In the genomic region with DNA sequence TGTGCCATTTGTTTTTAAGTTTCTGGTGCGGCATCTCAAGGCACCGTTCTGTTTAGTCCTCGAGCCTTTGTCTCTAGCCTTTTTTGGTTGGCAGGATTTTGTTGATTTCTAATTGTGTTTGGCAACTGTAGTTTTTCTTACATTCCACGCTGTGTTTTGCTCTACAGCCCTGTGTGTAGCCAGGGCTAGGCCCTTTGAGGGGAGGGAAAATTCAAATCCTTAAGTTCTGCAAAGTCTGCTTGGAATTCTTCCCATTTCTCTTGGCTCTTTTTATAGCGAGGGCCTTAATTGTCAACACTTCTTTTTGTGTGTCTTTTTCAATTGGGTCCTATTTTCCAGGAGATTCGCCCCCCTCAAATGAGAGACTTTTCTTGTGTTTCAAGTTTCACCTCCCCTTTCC, we compare ENCODE assay signal across 14 mouse cellular contexts.
"Had no signal": no experiment of that assay in that cellular context is flagged by ENCODE, and none has a peak within 500 bp of the region (broad histone marks: within the 10 kb centered on the region; RNA-seq: fewer than 3 reads in every experiment).

No protein-coding gene starts in this region.

- H3K27ac ChIP-seq: left cerebral cortex, adult 2 months; limb, embryonic 15.5 days; liver, embryonic 12.5 days; midbrain, embryonic 15.5 days; neural tube, embryonic 13.5 days had no signal

- H3K4me1 ChIP-seq: liver, embryonic 12.5 days had no signal

- DNase-seq: kidney, postnatal 25 days; lung, embryonic 14.5 days; lung, postnatal 10 days; lung, postnatal 4 days; retina, postnatal 1 day; right cerebral cortex, postnatal 4 days; spleen, adult 18-20 months; thymus, adult 2 months; thymus, postnatal 25 days had no signal

- H3K9me3 ChIP-seq: limb, embryonic 15.5 days; liver, embryonic 12.5 days; midbrain, embryonic 15.5 days; neural tube, embryonic 13.5 days had no signal

- ATAC-seq: midbrain, embryonic 15.5 days had no signal

- H3K9ac ChIP-seq: limb, embryonic 15.5 days; liver, embryonic 12.5 days; lung, embryonic 14.5 days; midbrain, embryonic 15.5 days; neural tube, embryonic 13.5 days had no signal

- H3K4me2 ChIP-seq: limb, embryonic 15.5 days; liver, embryonic 12.5 days; lung, embryonic 14.5 days had no signal

- H3K4me3 ChIP-seq: left cerebral cortex, adult 2 months; limb, embryonic 15.5 days; liver, embryonic 12.5 days; midbrain, embryonic 15.5 days; neural tube, embryonic 13.5 days had no signal

- H3K27me3 ChIP-seq: limb, embryonic 15.5 days; liver, embryonic 12.5 days; midbrain, embryonic 15.5 days; neural tube, embryonic 13.5 days had no signal

- H3K36me3 ChIP-seq: limb, embryonic 15.5 days; liver, embryonic 12.5 days; midbrain, embryonic 15.5 days; neural tube, embryonic 13.5 days had no signal
